Mouse (Mus musculus) kidney, embryonic 14.5 days (tissue): ENCODE measurements at regions not wholly inside any gene's neighbourhood (a gene's known extent, or its start where the extent isn't known, plus 50 kb on each side); places are given as distances from the start of the nearest gene placed in this dataset.

ENCODE experiments used
- ATAC-seq: fragments of 200-750 bp; cut with Nextera tagmentation; 2 replicates; pipeline ENCODE4 v1.8.0; 2017; ENCODE audit warnings: moderate number of reproducible peaks, mild to moderate bottlenecking, moderate TSS enrichment, moderate library complexity; ENCODE audit not compliant: low FRiP score, low TSS enrichment
- H3K27ac ChIP-seq: fragments of 300-500 bp; sonication (generic); 2 replicates; pipeline ENCODE4 v1.5.1; 2014; ENCODE audit warnings: low read depth, mild to moderate bottlenecking, low read length, moderate library complexity, mixed read lengths
- H3K27me3 ChIP-seq: fragments of 300-500 bp; sonication (generic); 2 replicates; pipeline ENCODE4 v1.6.1; 2014; ENCODE audit warnings: mild to moderate bottlenecking, low read length; ENCODE audit not compliant: control insufficient read depth, insufficient read depth
- H3K36me3 ChIP-seq: fragments of 300-500 bp; sonication (generic); 2 replicates; pipeline ENCODE4 v1.6.1; 2014; ENCODE audit warnings: low read length, mixed read lengths; ENCODE audit not compliant: control insufficient read depth, insufficient read depth
- H3K4me1 ChIP-seq: fragments of 300-500 bp; sonication (generic); 2 replicates; pipeline ENCODE4 v1.6.1; 2014; ENCODE audit warnings: low read length, mixed read lengths; ENCODE audit not compliant: control insufficient read depth, insufficient read depth
- H3K4me2 ChIP-seq: fragments of 300-500 bp; sonication (generic); replicated peaks from 2 replicates; pipeline ENCODE4 v1.6.1; 2014; ENCODE audit warnings: low read depth, mild to moderate bottlenecking, low read length
- H3K4me3 ChIP-seq: fragments of 300-500 bp; sonication (generic); 2 replicates; pipeline ENCODE4 v1.5.1; 2014; ENCODE audit warnings: mild to moderate bottlenecking, low read length
- H3K9ac ChIP-seq: fragments of 300-500 bp; sonication (generic); 2 replicates; pipeline ENCODE4 v1.6.1; 2014; ENCODE audit warnings: low read depth, mild to moderate bottlenecking, low read length, moderate library complexity
- H3K9me3 ChIP-seq: fragments of 300-500 bp; sonication (generic); 2 replicates; pipeline ENCODE4 v1.6.1; 2016; ENCODE audit warnings: low read length; ENCODE audit not compliant: control insufficient read depth
- WGBS: fragments of 180-500 bp; shearing (Covaris S2); extraction: QIAGEN DNeasy Blood & Tissue Kit; methylation state at CpG from one replicate; pipeline ENCODE4 v1.1.7; 2014; 5-methylcytosine and 5-hydroxymethylcytosine counted together

DNA sequence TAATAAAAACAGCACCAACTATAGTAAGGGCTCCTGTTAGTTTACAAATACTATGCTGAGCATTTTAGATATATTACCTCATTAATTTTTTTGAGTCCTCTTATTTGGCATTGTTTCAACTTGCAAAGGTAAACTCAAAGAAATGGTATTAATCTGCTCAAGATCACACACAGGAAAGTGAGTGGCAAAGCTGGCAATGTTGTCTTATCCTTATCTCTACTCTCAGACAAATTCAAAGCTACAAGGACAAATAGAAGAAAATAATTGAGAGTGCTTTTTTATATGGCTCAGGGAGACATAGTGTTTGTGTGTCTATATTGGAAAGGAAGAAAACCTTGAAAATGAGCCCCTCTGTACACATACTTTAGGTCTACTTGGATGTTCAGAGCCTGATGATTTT is 411.9 kb upstream of the Mgat4c start:
- Histone ChIP-seq H3K4me2 (no peak overlapping the region), H3K27me3 (no peaks in the 10 kb centered on the region), H3K9me3 (no peaks in the 10 kb centered on the region), H3K4me1 (no peaks in the 10 kb centered on the region), H3K4me3 (no peak overlapping the region), H3K36me3 (no peaks in the 10 kb centered on the region), H3K27ac (no peak overlapping the region), H3K9ac (no peak overlapping the region)
- ATAC-seq = no peak

DNA sequence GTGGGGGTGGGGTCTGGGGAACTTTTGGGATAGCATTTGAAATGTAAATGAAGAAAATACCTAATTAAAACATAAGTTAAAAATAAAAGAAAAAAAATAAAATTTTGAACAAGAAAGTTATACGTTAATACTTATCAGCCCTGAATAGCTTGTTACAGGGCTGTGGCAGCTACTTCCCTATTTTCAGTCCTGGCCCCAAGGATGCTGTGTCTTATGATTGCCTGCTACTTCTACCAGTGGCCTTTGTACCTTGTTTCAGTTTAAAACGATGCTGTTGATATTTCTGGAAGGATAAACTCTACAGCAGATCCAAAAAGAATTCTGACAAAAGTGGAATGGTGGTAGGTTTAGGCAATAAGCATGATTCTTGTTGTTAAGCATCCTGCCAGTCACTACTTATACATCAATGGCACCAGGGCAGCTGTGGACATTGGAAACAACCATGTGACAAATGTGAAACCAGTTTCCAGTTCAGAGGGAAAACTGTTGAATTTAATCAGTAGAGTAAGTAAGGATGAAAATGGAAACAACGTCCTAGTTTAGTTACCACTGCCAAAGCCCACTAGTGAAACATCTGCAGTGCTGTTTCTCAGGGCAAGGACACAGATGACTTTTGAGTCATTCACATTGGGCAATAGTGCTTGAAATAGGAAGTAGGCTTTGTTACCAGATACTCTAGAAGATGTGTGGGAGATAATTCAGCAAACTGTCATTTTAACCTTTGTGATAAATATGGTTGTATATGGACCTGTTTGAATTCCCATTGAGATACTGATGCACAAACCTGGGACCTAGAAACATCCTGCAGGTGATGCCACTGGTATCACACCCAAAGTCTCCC is 409.6 kb upstream of the Mgat4c start:
- Histone ChIP-seq H3K4me2 (no peak overlapping the region), H3K9ac (no peak overlapping the region), H3K27me3 (no peaks in the 10 kb centered on the region), H3K27ac (no peak overlapping the region), H3K4me3 (no peak overlapping the region), H3K4me1 (no peaks in the 10 kb centered on the region), H3K36me3 (no peaks in the 10 kb centered on the region), H3K9me3 (no peaks in the 10 kb centered on the region)
- ATAC-seq = no peak
- WGBS = 79% methylated on average over 3 of the region's 3 CpGs

DNA sequence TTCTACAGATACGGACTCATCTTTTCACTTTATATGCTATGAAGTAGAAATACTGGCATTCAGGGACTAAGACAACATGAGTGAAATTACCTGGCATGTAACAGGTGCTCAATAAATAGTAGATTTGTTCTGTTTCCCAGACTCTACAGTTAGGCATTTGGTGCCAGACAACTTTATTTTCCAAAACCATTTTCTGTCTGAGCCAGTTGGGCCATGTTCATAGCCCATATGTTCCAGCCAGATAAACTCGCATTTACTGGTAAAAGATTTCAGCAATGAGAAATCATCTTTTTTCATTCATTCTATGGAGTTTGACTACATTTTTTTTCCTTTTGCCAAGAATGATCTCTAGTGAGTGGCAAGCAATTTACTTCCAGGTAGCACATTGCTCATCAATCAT is 393.2 kb upstream of the Mgat4c start:
- Histone ChIP-seq H3K9ac (no peak overlapping the region), H3K9me3 (no peaks in the 10 kb centered on the region), H3K4me3 (no peak overlapping the region), H3K36me3 (no peaks in the 10 kb centered on the region), H3K27ac (no peak overlapping the region), H3K4me1 (no peaks in the 10 kb centered on the region), H3K27me3 (no peaks in the 10 kb centered on the region), H3K4me2 (no peak overlapping the region)
- ATAC-seq = no peak
- WGBS = 93% methylated on average over 2 of the region's 2 CpGs

DNA sequence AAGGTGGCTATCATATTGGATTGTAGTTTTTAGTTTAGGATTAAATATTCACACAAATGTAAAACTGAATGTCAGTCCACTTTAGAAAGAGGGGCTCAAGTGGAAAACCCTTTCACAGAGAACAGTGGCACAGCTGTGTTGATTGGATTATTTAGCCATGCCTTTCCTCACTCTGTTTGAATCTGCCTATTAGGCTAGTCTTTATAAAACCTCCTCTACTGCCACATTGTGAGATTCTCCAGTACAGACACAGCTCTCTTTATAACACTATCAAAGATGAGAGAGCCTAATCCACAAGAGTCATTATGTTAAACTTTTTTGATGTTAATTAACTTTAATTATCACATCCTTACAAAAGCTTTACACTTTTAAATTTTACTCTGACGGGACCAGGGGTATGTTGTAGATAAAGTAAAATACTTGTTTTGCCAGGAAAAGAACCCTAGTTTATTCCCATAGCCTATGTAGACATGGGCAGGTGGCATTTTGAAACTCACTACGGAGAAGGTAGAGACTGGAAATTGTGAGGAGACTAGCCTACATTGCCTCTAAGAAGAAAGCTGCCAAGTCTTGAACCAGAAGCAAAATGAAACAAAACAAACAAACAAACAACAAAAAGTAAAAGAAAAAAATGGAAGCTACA is 379.0 kb upstream of the Mgat4c start:
- ATAC-seq = no peak
- 64% methylated on average over 2 of the region's 2 CpGs for WGBS

DNA sequence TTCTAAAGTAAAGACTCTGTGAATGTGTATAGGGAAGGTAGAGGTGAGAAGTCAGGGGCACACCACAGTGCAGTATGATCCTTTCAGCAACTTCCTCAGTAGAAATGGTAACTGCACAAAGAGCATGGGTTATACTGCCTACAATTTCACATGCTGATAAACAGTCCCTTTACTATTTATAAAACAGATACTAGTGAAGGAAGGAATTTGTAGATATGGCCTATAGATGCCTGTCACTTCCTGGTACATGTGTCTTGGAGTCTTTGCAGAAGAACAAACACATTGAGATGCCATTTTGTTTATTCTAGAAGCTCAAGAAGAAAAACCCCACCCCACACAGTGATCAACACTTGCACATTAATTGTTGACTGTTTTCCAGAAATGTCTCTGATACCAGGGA is 377.2 kb upstream of the Mgat4c start:
- no peak for ATAC-seq
- Histone ChIP-seq H3K9me3 (no peaks in the 10 kb centered on the region), H3K4me3 (no peak overlapping the region), H3K9ac (no peak overlapping the region), H3K36me3 (no peaks in the 10 kb centered on the region), H3K27ac (no peak overlapping the region), H3K4me2 (no peak overlapping the region), H3K4me1 (no peaks in the 10 kb centered on the region), H3K27me3 (no peaks in the 10 kb centered on the region)

More for the DNA sequence above, 379.0 kb upstream of the Mgat4c start:
- Histone ChIP-seq H3K27me3 (no peaks in the 10 kb centered on the region), H3K9ac (no peak overlapping the region), H3K4me3 (no peak overlapping the region), H3K9me3 (no peaks in the 10 kb centered on the region), H3K4me1 (no peaks in the 10 kb centered on the region), H3K36me3 (no peaks in the 10 kb centered on the region), H3K27ac (no peak overlapping the region), H3K4me2 (no peak overlapping the region)

DNA sequence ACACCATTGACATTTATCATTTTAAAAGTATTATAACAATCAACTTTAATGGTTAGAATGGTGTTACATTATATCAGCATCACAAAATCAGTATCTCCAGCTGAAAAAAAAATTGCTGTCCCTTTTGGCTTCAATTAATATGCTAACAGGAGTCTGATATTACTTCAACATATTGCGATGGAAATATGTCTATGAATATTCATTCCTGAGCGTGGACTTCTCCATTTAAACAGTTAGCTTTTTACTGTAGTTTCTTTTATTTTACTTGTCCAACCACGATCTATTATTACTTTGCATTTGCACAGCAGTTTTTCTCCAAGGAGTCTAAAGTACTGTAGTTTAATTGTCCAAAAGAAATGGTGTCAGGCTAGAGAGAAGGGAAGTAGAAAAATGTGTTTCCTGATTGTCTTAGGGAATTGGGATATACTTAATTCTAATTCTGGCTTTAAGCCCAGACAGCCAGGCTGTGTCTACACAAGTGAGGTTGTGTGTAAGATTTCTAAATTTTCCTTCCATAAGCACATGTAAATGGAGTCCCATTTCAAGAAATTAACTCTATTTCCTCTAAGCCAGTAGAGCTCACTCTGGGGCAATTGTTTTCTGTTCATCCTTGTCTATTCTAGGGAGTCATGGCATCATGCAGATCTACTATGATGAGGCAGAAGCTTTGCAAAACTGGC is 364.5 kb upstream of the Mgat4c start:
- H3K4me2 ChIP-seq = no peak overlapping the region
- no peak overlapping the region for H3K9ac ChIP-seq
- 0 out of 2 replicates have a peak, but pooled peaks have one; percentile 35 for ATAC-seq
- no peaks in the 10 kb centered on the region for H3K27me3 ChIP-seq
- 77% methylated on average over 3 of the region's 3 CpGs for WGBS
- H3K27ac ChIP-seq = no peak overlapping the region
- no peak overlapping the region for H3K4me3 ChIP-seq
- no peaks in the 10 kb centered on the region for H3K36me3 ChIP-seq
- H3K9me3 ChIP-seq = no peaks in the 10 kb centered on the region
- no peaks in the 10 kb centered on the region for H3K4me1 ChIP-seq

DNA sequence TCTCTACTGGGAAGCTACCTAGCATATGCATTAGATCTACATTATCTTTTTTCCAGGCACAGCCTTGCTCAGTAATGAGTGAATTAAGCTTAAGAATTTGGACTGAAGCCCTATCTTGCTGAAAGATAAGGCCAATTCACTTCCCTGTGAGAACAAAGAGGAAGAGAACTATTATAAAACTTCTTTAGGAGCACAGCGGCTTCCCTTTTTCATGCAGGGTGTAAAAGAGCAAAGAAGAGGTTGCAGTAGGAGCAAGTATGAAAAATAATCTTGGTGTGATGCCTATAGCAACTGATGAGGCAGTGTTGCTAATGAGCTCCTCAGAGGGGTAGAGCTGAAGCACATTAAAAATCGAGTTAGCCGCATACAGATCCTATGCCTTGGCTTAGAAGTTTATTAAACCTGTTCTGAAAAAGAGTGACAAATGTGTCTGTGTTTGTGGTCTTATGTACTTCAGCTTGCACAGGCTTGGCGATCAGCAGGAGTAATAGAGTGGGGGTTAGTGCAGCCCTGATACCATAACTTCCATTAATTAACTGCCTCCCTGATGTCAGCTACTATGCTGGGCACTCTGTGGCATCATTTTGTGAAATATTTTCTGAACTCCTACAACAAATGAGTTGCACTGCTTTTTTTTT is 360.1 kb upstream of the Mgat4c start:
- Histone ChIP-seq H3K4me3 (no peak overlapping the region), H3K9ac (no peak overlapping the region), H3K27ac (no peak overlapping the region), H3K4me1 (no peaks in the 10 kb centered on the region), H3K4me2 (no peak overlapping the region), H3K9me3 (no peaks in the 10 kb centered on the region), H3K36me3 (no peaks in the 10 kb centered on the region), H3K27me3 (no peaks in the 10 kb centered on the region)
- 79% methylated on average over 4 of the region's 4 CpGs for WGBS
- no peak for ATAC-seq

DNA sequence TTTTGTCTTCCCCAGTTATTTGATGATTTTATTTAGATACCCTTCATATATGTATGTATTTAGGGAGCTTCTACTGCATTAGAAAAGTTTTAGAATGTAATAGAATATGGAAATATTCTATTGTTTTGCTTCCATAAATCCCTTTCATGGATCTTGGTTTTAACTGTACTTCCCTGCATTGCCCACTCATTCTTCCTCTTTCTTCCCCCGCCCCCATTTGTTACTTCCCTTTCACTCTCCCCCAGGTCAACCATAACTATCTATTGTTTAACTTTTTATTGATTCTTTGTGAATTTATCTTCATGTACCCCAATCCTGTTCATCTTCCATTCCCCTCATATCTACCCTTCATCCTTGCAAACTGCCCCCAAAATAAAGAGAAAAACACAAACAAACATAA is 356.8 kb upstream of the Mgat4c start:
- Histone ChIP-seq H3K9me3 (no peaks in the 10 kb centered on the region), H3K9ac (no peak overlapping the region), H3K27me3 (no peaks in the 10 kb centered on the region), H3K4me3 (no peak overlapping the region), H3K4me2 (no peak overlapping the region), H3K27ac (no peak overlapping the region), H3K36me3 (no peaks in the 10 kb centered on the region), H3K4me1 (no peaks in the 10 kb centered on the region)
- ATAC-seq = no peak
- 92% methylated on average over 1 of the region's 1 CpGs for WGBS

DNA sequence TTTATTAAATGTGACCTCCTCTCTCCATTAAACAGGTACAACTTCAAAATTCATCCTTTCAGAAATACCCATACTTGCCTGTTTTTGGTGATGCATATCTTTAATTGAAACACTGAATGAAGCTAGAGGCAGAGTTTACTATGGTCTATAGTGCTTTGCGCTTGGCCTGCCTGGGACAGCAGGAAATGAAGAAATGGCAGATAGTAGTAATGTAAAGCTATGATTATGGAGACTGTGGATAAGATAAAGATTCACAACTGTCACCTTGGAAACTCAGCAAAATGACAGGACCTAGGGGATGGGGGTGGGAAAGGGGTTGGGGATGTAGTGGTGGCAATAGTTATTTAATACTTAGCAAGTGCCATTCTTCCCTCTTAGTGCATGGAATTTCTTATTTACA is 352.7 kb upstream of the Mgat4c start:
- no peaks in the 10 kb centered on the region for H3K27me3 ChIP-seq
- no peaks in the 10 kb centered on the region for H3K9me3 ChIP-seq
- H3K9ac ChIP-seq = no peak overlapping the region
- no peak overlapping the region for H3K4me3 ChIP-seq
- 93% methylated on average over 1 of the region's 1 CpGs for WGBS
- ATAC-seq = no peak
- no peak overlapping the region for H3K4me2 ChIP-seq
- no peak overlapping the region for H3K27ac ChIP-seq
- H3K4me1 ChIP-seq = no peaks in the 10 kb centered on the region
- H3K36me3 ChIP-seq = no peaks in the 10 kb centered on the region
